Mouse (Mus musculus): ENCODE results near the gene Aff1.

DNA sequence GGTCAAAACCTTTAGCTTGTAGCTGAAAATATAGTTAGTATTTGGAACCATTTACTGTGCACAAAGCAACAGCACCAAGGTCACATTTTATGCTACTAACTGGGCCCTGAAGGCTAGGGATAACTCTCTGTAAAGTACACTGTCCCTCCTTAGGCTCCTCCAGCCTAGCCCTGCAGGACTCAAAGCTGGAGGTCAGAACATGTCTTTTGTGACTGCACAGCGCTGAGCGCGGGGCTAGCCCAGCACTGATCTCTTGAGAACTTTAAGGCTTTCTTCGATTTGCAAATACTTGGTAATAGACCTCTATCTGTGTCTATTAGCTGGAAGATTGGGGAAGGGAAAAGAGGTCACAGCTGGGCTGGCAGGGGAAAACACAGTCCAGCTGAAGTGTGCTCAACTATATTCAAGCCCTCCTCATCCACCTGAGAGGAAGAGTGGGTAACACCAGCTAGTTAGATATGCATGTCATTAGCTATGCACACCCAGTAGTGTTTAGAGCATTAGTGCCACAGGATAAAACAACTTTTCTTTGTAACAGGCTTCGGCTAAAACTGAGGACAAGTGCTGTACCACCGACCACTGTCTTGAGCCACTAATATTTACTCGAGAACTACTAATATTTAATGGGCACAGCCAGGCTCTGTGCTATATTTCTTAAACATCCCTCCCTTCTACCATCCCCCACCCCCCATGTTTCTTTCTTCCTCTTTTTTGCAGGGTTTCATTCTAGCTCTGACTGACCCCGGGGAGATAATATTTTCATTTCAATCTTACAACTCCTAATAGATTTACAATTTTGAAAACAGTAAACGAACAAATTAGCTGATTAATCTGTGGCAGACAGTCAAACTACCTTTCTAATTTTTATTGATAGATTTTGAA lies 33.3 kb downstream of the Aff1 start:
- no peak for TF ChIP-seq GATA1 (IDR thresholded peaks at IDR 0.05; ENCODE audit: borderline replicate concordance, low read length)
- TF ChIP-seq FLI1 (IDR thresholded peaks at IDR 0.05; ENCODE audit: low read length), result no peak

Data from megakaryocyte, embryonic 14.5 days (primary cell).